Mouse (Mus musculus) G1E-ER4 (cell line): ENCODE results near the gene Mpz. TPM values are rescaled to one million over a fixed set of nuclear protein-coding genes. Genes with fewer than 3 reads are reported as not detected.

ENCODE experiments used
- GATA1 ChIP-seq: IDR thresholded peaks from one replicate; pipeline ENCODE4 v1.8.0; 2012; ENCODE audit warnings: low read length, inconsistent platforms
- polyA plus RNA-seq: library from polyadenylated mRNA; stranded (reverse); fragments of >175 nt; gene quantifications from 2 replicates; pipeline ENCODE4 v1.2.3, GENCODE M21; 2012

Gene Mpz
- 0.14 TPM in 1 of 2 replicates, not detected in the other for polyA plus RNA-seq

GRCm38 (mm10) chr1:171149974-171150760 is at the start of gene Mpz, which contains the start of gene Sdhc:
Gene Mpz (plus strand): TSS chr1:171150711.
Gene Sdhc (minus strand): TSS chr1:171150603.
- no peak for TF ChIP-seq GATA1

GRCm38 (mm10) chr1:171101033-171101432 is 49.5 kb upstream of the Mpz start:
- no peak for TF ChIP-seq GATA1

DNA sequence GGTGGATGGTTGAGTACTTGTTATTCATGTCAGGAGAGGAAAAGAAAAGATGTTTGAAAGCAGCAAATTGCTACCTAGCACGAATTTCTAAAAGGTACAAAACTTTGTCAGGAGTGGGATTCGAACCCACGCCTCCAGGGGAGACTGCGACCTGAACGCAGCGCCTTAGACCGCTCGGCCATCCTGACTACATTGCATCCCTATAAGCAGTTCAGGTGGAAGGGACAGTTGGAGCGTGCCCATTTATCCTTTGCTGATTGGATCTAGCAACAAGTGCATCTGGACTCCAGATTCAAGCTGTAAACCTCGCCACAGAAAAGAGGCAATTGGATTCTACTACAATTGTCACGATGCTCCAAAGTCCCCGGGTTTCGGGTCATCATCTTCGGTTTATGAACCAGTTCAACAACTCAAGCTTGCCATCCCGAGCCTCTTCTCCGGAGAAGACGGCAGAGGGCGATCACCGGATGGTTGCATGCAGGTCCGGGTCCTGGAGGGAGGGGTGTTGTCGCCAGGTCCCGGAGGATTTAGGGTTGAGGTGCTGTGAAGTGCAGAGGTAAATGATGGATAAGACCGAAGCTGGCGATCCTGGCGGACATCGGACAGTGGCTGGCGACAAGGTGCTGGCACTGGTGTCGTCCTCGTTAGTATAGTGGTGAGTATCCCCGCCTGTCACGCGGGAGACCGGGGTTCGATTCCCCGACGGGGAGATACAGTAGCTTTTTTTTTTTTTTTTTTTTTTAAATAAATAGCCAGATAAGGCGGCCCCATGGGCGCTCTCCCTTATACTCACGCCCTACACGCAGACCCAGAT is 48.6 kb upstream of the Mpz start:
- TF ChIP-seq GATA1, result no peak

GRCm38 (mm10) chr1:171102547-171103177 is 47.8 kb upstream of the Mpz start:
- no peak for TF ChIP-seq GATA1

- no peak for TF ChIP-seq GATA1
These were observed 47.2 kb upstream of the Mpz start for GRCm38 (mm10) chr1:171103179-171103840.

DNA sequence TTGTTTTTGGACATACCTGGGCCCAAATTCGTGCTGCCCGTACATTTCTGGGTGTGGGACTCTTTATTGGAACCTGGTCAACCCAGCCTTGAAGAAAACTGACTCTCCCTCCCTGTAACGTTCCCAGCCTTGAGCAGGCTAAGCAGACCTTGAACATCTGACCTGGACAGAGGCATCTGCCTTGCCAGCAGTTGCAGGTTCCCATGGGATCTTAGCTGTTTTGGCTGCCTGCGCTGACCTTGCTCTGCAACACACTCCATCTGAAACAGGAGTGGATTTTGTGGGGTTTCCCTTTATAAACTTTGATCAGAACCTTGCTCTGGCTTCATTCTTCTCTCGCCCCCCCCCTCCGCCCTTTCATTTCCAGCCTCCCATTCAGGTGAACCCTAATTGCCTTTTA is 45.3 kb upstream of the Mpz start:
- TF ChIP-seq GATA1, result no peak

- no peak for TF ChIP-seq GATA1
These were observed 40.9 kb upstream of the Mpz start for GRCm38 (mm10) chr1:171109620-171110019.

DNA sequence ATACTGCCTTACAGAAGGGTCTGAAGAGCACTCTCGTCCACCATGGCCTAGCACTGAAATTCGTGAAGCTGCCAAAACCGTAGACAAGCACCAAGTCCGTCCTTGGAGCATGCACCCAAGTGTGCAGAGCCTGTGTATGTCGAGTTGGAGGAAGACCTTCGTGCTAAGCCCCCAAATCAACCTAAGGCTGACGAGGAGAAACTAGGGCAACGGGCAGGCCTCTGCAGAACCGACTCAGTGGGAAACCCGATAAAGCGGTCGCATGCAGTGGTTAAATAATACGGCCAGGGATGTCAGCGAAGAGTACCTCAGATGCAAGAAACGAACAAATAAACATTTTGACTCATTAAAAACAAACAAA is 39.9 kb upstream of the Mpz start:
- TF ChIP-seq GATA1, result no peak

DNA sequence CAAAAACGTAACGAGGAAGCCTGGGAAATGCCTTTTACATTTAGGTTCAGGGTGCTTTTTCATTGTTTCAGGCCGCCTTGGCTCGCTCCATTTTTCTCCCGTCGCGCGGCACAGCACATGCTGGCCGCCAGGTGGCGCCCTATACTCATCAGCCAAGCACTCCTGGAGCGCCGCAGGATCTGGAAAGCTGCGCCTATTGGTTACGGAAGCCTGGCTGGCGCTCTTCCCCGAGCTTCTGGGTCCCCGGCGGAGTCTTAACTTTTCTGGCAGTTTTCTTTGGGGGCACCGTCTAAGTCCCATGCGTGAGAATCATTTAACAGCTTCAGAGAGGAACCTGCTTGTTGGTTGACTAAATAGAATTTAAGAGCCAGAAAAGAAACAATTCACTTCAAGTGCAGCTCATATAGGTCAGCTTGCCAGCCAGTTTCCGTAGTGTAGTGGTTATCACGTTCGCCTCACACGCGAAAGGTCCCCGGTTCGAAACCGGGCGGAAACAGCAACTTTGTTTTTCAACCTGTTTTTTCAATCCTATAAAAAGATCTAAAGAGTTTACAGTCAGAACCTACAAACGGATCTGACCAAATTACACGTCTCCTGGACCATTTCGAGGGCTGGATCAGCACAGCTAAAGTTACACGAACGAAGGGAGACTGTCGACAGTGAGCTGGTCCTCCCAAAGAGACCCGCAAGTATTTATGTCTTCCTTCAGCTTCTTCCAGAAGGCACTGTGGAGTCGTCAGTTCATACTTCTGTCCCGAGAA is 39.3 kb upstream of the Mpz start:
- no peak for TF ChIP-seq GATA1

GRCm38 (mm10) chr1:171111781-171112575 is 38.5 kb upstream of the Mpz start:
- no peak for TF ChIP-seq GATA1

DNA sequence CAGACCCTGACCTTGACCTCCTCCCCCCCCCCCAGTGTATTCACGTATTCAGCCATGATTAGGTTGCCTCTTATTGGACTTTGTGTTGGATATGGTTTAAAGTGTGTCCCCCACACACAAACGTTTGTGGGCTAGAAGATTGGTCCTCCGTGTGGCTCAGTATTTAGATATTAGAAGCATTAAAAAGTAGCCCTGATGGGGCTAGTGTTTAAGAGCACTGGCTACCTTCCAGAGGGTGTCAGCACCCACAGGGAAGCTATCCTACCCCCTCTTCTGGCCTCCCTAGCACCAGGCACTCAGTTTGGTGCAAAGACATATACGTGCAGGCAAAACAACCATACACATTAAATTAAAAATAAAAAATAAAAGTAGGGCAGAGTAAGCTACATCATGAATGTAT is 37.5 kb upstream of the Mpz start:
- TF ChIP-seq GATA1, result no peak

- TF ChIP-seq GATA1, result no peak
These were observed 36.6 kb upstream of the Mpz start, which contains the start of gene Cfap126 for GRCm38 (mm10) chr1:171113873-171114299. Gene Cfap126 (plus strand): TSS chr1:171113918.

- TF ChIP-seq GATA1, result no peak
These were observed 34.2 kb upstream of the Mpz start for GRCm38 (mm10) chr1:171116280-171116679.

- no peak for TF ChIP-seq GATA1
These were observed 32.2 kb upstream of the Mpz start for GRCm38 (mm10) chr1:171118269-171118684.

DNA sequence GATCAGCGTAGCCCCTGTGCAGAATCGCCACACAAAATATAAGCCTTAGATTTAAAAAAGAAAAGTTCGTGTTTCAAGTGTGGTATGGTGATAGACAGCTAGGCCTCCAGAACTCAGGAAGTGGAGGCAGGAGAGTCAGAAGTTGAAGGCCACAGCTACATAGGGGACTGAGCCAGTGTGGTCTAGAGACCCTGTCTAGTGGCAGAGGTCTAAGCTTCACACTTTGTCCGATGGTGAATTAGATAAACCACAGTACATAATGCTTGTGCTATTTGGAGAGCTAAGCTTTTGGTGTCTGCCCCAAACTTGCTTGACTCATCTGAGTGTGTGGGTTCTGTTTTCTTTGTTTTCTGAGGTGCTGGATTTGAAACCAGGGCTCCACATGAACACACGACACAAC is 31.5 kb upstream of the Mpz start:
- no peak for TF ChIP-seq GATA1
